Mouse (Mus musculus) E14TG2a.4 (cell line): ENCODE measurements around the gene Pxylp1.

Experiments
- CTCF ChIP-seq: conservative IDR thresholded peaks from 2 replicates; pipeline ENCODE4 v1.5.1; 2014; ENCODE audit warnings: low read length
- NANOG ChIP-seq: IDR thresholded peaks from 2 replicates; pipeline ENCODE4 v1.6.1; 2014; ENCODE audit warnings: borderline replicate concordance, low read length, mixed read lengths
- POU5F1 ChIP-seq: IDR thresholded peaks from 2 replicates; pipeline ENCODE4 v1.6.1; 2014; ENCODE audit warnings: low read length, borderline replicate concordance

DNA sequence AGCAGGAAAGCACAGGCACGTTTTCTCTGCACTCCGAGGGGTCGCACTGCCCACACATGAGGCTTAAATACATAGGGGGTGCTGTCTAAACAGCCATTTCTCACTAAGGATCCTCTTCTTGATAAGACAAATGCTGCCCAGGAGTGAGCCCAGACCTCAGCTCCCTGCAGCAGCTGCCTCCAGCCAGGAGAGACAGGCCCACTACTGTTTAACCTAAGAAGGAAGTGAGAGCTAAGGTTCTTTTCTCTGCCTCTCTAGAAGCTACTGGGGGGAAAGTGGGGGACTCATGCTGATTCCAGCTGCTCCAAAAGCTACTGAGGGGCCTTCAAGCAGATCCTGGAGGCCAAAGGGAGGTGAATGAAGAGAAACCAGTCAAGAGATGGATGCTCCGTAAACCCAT lies 16.8 kb downstream of the Pxylp1 start:
- no peak for TF ChIP-seq CTCF
- TF ChIP-seq NANOG = no peak
- no peak for TF ChIP-seq POU5F1
